Mouse (Mus musculus) T-helper 17 cell (primary cell): ENCODE results near the gene Ptpn22.

Source experiments
- in situ Hi-C, 2 experiments: fragments of 300-600 bp; cut with MboI, MseI; formaldehyde crosslinking; loops; 1 replicate in 1 of 2; 2 replicates in 1 of 2; pipeline ENCODE4 v1.15.1; 2025; ENCODE audit warnings: high pct_unique_total_duplicates in 2 of 2

The Ptpn22 gene

GRCm38 (mm10) chr3:103916205-103916838 is 56.7 kb downstream of the Ptpn22 start:
- in situ Hi-C loops, result loop anchor here in 1 of 2 experiments (5.0 kb wide), 1 partner anchor 46 kb away; no protein-coding TSS in a partner anchor

- in situ Hi-C loops, result loop anchor here in 1 of 2 experiments (5.0 kb wide), 1 partner anchor 45 kb away; no protein-coding TSS in a partner anchor
Measured at GRCm38 (mm10) chr3:103916839-103917237, 57.2 kb downstream of the Ptpn22 start.

- in situ Hi-C loops, result no loop called here
Measured at GRCm38 (mm10) chr3:103920094-103920493, 60.5 kb downstream of the Ptpn22 start.

GRCm38 (mm10) chr3:103925302-103925701 is 65.7 kb downstream of the Ptpn22 start:
- in situ Hi-C loops, result no loop called here

DNA sequence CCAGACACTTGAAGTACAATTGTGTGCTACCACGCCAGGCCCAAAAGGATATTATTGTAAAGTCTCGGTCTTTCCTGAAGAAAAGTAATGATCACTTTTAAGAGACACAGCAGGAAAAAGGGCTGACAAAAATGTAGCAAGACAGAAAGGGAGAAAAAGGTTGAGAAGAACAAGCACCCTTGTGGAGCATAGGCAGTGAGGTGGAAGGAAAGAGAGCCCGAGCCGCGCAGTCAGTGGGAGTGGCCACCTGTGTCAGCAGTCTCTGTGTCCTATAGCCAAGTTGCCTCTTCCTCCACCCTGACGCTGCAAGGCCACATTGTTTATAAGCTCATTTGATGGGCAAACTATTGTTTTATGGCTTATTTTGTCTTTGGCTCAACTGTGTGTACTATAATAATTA is 67.9 kb downstream of the Ptpn22 start:
- in situ Hi-C loops, result no loop called here

- in situ Hi-C loops, result no loop called here
Measured at GRCm38 (mm10) chr3:103944794-103945562, 85.4 kb downstream of the Ptpn22 start.

DNA sequence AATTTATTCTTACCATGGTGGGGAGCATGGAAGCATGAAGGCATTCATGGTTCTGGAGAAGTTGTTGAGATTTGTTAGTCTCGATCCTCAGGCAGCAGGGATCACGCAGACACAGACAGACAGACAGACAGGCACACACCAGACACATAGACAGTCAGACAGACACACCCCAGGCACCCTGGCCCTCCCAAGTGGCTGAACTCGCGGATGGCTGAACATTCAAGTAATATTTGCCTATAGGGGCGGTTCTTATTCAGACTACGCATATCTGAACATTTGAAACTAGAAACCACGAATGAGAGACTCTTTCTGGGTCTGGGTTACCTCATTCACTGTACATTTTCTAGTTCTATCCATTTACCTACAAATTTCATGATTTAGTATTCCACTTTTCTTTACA is 89.1 kb downstream of the Ptpn22 start:
- in situ Hi-C loops, result no loop called here

- in situ Hi-C loops, result loop anchor here in 1 of 2 experiments (5.0 kb wide), 1 partner anchor 43 kb away; no protein-coding TSS in a partner anchor
Measured at GRCm38 (mm10) chr3:103960622-103961021, 101.0 kb downstream of the Ptpn22 start.
